Mouse (Mus musculus): ENCODE measurements around the gene Ndufa7. TPM values are rescaled to one million over a fixed set of nuclear protein-coding genes. Genes with fewer than 3 reads are reported as not detected.

Gene Ndufa7
- polyA plus RNA-seq, 1 experiment, result 328 TPM

GRCm38 (mm10) chr17:33808192-33808591, 16.2 kb upstream of the Ndufa7 start:
- H3K27ac ChIP-seq (ENCODE audit: insufficient read depth, low read length), result no peak overlapping the region
- no peak for TF ChIP-seq CTCF (IDR thresholded peaks at IDR 0.05; ENCODE audit: extremely low read depth, insufficient read depth, low read length)
- no peak for TF ChIP-seq POLR2A (IDR thresholded peaks at IDR 0.05; ENCODE audit: extremely low read depth, insufficient read depth, low read length)
- H3K4me1 ChIP-seq (ENCODE audit: control insufficient read depth, insufficient read depth, low read length), result no peaks in the 10 kb centered on the region
- H3K4me3 ChIP-seq (ENCODE audit: insufficient read depth, low read length), result no peak overlapping the region

- Histone ChIP-seq H3K27ac (ENCODE audit: insufficient read depth, low read length) (peak within 1 kb of the TSS; percentile 60), H3K4me3 (ENCODE audit: insufficient read depth, low read length) (peak within 1 kb of the TSS; percentile 61), H3K4me1 (ENCODE audit: control insufficient read depth, insufficient read depth, low read length) (no peaks in the 10 kb centered on the region)
- TF ChIP-seq CTCF (IDR thresholded peaks at IDR 0.05; ENCODE audit: extremely low read depth, insufficient read depth, low read length) (no peak), POLR2A (IDR thresholded peaks at IDR 0.05; ENCODE audit: extremely low read depth, insufficient read depth, low read length) (peak; percentile 50; the same call in 1 of the 2 replicates)
Observed at GRCm38 (mm10) chr17:33810334-33811141, 13.8 kb upstream of the Ndufa7 start, which contains the start of gene Kank3. Gene Kank3 (plus strand): TSS chr17:33810519.

GRCm38 (mm10) chr17:33811142-33811516, 13.2 kb upstream of the Ndufa7 start:
- Histone ChIP-seq H3K27ac (ENCODE audit: insufficient read depth, low read length) (peak overlapping the region; percentile 60), H3K4me3 (ENCODE audit: insufficient read depth, low read length) (peak overlapping the region; percentile 61), H3K4me1 (ENCODE audit: control insufficient read depth, insufficient read depth, low read length) (no peaks in the 10 kb centered on the region)
- no peak for TF ChIP-seq CTCF (IDR thresholded peaks at IDR 0.05; ENCODE audit: extremely low read depth, insufficient read depth, low read length)
- no peak for TF ChIP-seq POLR2A (IDR thresholded peaks at IDR 0.05; ENCODE audit: extremely low read depth, insufficient read depth, low read length)

- Histone ChIP-seq H3K4me3 (ENCODE audit: insufficient read depth, low read length) (no peak overlapping the region), H3K27ac (ENCODE audit: insufficient read depth, low read length) (peak overlapping the region; percentile 80; the same call in 1 of the 2 replicates), H3K4me1 (ENCODE audit: control insufficient read depth, insufficient read depth, low read length) (peaks cover 2% of the 10 kb centered on the region)
- TF ChIP-seq POLR2A (IDR thresholded peaks at IDR 0.05; ENCODE audit: extremely low read depth, insufficient read depth, low read length) (no peak), CTCF (IDR thresholded peaks at IDR 0.05; ENCODE audit: extremely low read depth, insufficient read depth, low read length) (no peak)
Observed at GRCm38 (mm10) chr17:33812475-33812874, 11.9 kb upstream of the Ndufa7 start.

- Histone ChIP-seq H3K27ac (ENCODE audit: insufficient read depth, low read length) (peak overlapping the region; percentile 80; the same call in 1 of the 2 replicates), H3K4me1 (ENCODE audit: control insufficient read depth, insufficient read depth, low read length) (peaks cover 2% of the 10 kb centered on the region), H3K4me3 (ENCODE audit: insufficient read depth, low read length) (no peak overlapping the region)
- TF ChIP-seq POLR2A (IDR thresholded peaks at IDR 0.05; ENCODE audit: extremely low read depth, insufficient read depth, low read length) (no peak), CTCF (IDR thresholded peaks at IDR 0.05; ENCODE audit: extremely low read depth, insufficient read depth, low read length) (no peak)
Observed at GRCm38 (mm10) chr17:33812990-33813389, 11.4 kb upstream of the Ndufa7 start.

- H3K4me1 ChIP-seq (ENCODE audit: control insufficient read depth, insufficient read depth, low read length), result peaks cover 2% of the 10 kb centered on the region
- no peak overlapping the region for H3K27ac ChIP-seq (ENCODE audit: insufficient read depth, low read length)
- no peak overlapping the region for H3K4me3 ChIP-seq (ENCODE audit: insufficient read depth, low read length)
- TF ChIP-seq CTCF (IDR thresholded peaks at IDR 0.05; ENCODE audit: extremely low read depth, insufficient read depth, low read length), result no peak
- TF ChIP-seq POLR2A (IDR thresholded peaks at IDR 0.05; ENCODE audit: extremely low read depth, insufficient read depth, low read length), result no peak
Observed at GRCm38 (mm10) chr17:33815399-33815798, 9.0 kb upstream of the Ndufa7 start.

GRCm38 (mm10) chr17:33816612-33817011, 7.8 kb upstream of the Ndufa7 start:
- peak overlapping the region; percentile 59; the same call in 1 of the 2 replicates for H3K4me3 ChIP-seq (ENCODE audit: insufficient read depth, low read length)
- TF ChIP-seq POLR2A (IDR thresholded peaks at IDR 0.05; ENCODE audit: extremely low read depth, insufficient read depth, low read length) (no peak), CTCF (IDR thresholded peaks at IDR 0.05; ENCODE audit: extremely low read depth, insufficient read depth, low read length) (no peak)
- peak overlapping the region; percentile 95; the same call in 1 of the 2 replicates for H3K27ac ChIP-seq (ENCODE audit: insufficient read depth, low read length)
- peaks cover 2% of the 10 kb centered on the region for H3K4me1 ChIP-seq (ENCODE audit: control insufficient read depth, insufficient read depth, low read length)

- Histone ChIP-seq H3K4me1 (ENCODE audit: control insufficient read depth, insufficient read depth, low read length) (peaks cover 2% of the 10 kb centered on the region), H3K27ac (ENCODE audit: insufficient read depth, low read length) (peak overlapping the region; percentile 95), H3K4me3 (ENCODE audit: insufficient read depth, low read length) (peak overlapping the region; percentile 59)
- TF ChIP-seq POLR2A (IDR thresholded peaks at IDR 0.05; ENCODE audit: extremely low read depth, insufficient read depth, low read length) (peak; percentile 64; the same call in 1 of the 2 replicates), CTCF (IDR thresholded peaks at IDR 0.05; ENCODE audit: extremely low read depth, insufficient read depth, low read length) (no peak)
Observed at GRCm38 (mm10) chr17:33817184-33817968, 7.0 kb upstream of the Ndufa7 start.

GRCm38 (mm10) chr17:33817969-33818643, 6.3 kb upstream of the Ndufa7 start:
- peak overlapping the region; percentile 59 for H3K4me3 ChIP-seq (ENCODE audit: insufficient read depth, low read length)
- TF ChIP-seq POLR2A (IDR thresholded peaks at IDR 0.05; ENCODE audit: extremely low read depth, insufficient read depth, low read length), result no peak
- TF ChIP-seq CTCF (IDR thresholded peaks at IDR 0.05; ENCODE audit: extremely low read depth, insufficient read depth, low read length), result no peak
- peaks cover 2% of the 10 kb centered on the region for H3K4me1 ChIP-seq (ENCODE audit: control insufficient read depth, insufficient read depth, low read length)
- H3K27ac ChIP-seq (ENCODE audit: insufficient read depth, low read length), result 0 out of 2 replicates have a peak overlapping the region, but pooled peaks have one; percentile 50

Measured in cortical plate, adult 2 months (tissue).